Mouse (Mus musculus): ENCODE measurements around the gene Utp14a. TPM values are rescaled to one million over a fixed set of nuclear protein-coding genes. Genes with fewer than 3 reads are reported as not detected.

Utp14a gene
- total RNA-seq, 2 experiments from 2014 or later: 13.4 to 14.9 TPM

- intact Hi-C loops (cut with DNase I): no loop called here
- no peak for DNase-seq (ENCODE audit: low spot score in 2 of 2)
Observed at GRCm38 (mm10) chrX:48305356-48305755, 48.7 kb downstream of the Utp14a start.

- intact Hi-C loops (cut with DNase I): no loop called here
- DNase-seq (ENCODE audit: low spot score in 2 of 2): no peak
Observed at GRCm38 (mm10) chrX:48310706-48311517, 54.2 kb downstream of the Utp14a start.

GRCm38 (mm10) chrX:48311727-48312126 is 55.1 kb downstream of the Utp14a start:
- intact Hi-C loops (cut with DNase I): no loop called here
- DNase-seq (ENCODE audit: low spot score in 2 of 2): no peak

- intact Hi-C loops (cut with DNase I): loop anchor here (2.0 kb wide), 1 partner anchor 28 kb away; no protein-coding TSS in a partner anchor
Observed at GRCm38 (mm10) chrX:48314530-48315079, 57.9 kb downstream of the Utp14a start.

GRCm38 (mm10) chrX:48317444-48317843 is 60.8 kb downstream of the Utp14a start:
- DNase-seq (ENCODE audit: low spot score in 2 of 2): no peak
- intact Hi-C loops (cut with DNase I): no loop called here

More at GRCm38 (mm10) chrX:48314530-48315079, 57.9 kb downstream of the Utp14a start:
- DNase-seq (ENCODE audit: low spot score in 2 of 2): peak; percentile 20 to 40

GRCm38 (mm10) chrX:48318194-48318593 is 61.5 kb downstream of the Utp14a start:
- DNase-seq (ENCODE audit: low spot score in 2 of 2): no peak
- intact Hi-C loops (cut with DNase I): no loop called here

Other genes starting within 250 kb of the Utp14a start
- gene Apln, start 222.0 kb upstream of the Utp14a start, total RNA-seq (2021): 10 to 100 TPM; 20.1 to 29.9 TPM
- under 1 TPM; 0.27 to 0.37 TPM for gene Xpnpep2, start 148.1 kb upstream of the Utp14a start, total RNA-seq (2021)
- gene Sash3, start 110.4 kb upstream of the Utp14a start, total RNA-seq (2021): 1 to 10 TPM; 1.8 TPM
- gene Zdhhc9, start 48.0 kb upstream of the Utp14a start, total RNA-seq (2021): 10 to 100 TPM; 52.3 to 53.8 TPM
- 10 to 100 TPM; 16.6 to 19.4 TPM for gene Bcorl1, start 84.5 kb downstream of the Utp14a start, total RNA-seq (2021)
- under 1 TPM; 0.69 to 0.71 TPM for gene Elf4, start 206.3 kb downstream of the Utp14a start, total RNA-seq (2021)

Data from left cerebral cortex, postnatal 25 days (tissue).